Mouse (Mus musculus) adipocyte (in vitro differentiated cells): ENCODE data around the gene Dicer1.
A peak's percentile ranks its signal among the peaks of the same experiment; 100 is the strongest.
"Not testable (repeated sequence)": the region's sequence is repeated elsewhere in the genome, so short reads cannot be mapped to it uniquely, and the experiment has no call there.

Source experiments
- DNase-seq: peaks from one replicate; pipeline ENCODE4 v3.0.0-alpha.2; 2016; ENCODE audit warnings: low spot score

Gene Dicer1

GRCm38 (mm10) chr12:104740841-104741787 lies 10.6 kb downstream of the Dicer1 start:
- no peak for DNase-seq

DNA sequence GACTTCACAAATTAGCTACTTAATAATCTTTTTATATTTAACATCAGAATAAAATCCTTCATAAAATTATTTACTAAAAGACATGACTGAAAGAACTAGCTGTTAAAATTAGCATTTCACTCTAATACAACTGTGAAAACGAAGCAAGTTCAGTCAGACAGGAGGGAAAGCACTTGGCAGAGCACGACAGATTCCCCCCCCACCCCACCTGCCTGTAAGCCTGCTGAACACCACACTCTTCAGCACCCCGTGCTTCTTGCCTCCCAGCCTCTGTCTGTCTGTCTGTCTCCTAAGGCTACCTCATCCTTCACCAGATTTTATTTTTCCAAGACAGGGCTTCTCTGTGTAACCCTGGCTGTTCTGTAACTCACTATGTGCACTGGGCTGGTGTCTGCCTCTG lies 12.8 kb downstream of the Dicer1 start:
- DNase-seq, result no peak

DNA sequence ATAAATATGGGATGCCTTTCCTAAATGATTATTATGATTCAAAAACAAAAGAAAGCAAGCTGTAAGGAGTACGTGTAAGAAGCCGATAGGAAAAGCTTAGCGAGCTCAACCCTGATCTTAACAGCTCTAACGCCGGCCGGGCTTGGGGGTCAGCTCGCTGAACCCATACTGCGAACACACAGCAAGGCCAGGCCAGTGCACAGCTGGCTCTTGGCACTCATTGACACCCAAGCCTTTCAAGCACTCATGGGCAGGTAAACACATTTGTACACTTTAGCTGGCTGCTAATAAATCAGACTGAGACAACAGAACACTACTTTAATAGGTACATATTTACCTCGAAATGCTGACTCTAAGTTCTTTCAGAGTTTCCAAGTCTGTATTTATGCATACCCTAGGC lies 13.3 kb downstream of the Dicer1 start:
- no peak for DNase-seq

GRCm38 (mm10) chr12:104737666-104738065 lies 14.1 kb downstream of the Dicer1 start:
- no peak for DNase-seq

- DNase-seq, result no peak
Measured at GRCm38 (mm10) chr12:104735993-104736395, 15.8 kb downstream of the Dicer1 start.

GRCm38 (mm10) chr12:104733165-104733564 lies 18.6 kb downstream of the Dicer1 start:
- DNase-seq, result no peak

DNA sequence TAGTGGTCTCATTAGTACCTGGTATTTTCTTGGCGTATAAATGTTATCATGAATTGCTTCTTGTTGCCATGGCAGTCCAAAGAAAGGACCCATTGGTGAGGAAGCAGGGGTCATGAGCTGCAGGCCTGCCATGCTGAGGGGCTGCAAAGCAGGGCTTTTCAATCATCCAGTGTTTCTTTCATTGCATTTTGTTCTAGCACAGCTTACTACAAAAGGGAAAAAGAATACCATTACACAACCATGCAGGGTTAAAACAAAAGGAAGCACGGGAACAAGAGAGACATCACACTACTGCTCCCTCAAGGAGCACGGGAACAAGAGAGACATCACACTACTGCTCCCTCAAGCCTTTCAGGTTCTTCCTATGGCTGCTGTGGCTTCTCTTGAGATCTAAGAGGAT lies 20.0 kb downstream of the Dicer1 start:
- DNase-seq, result no peak

- DNase-seq, result not testable (repeated sequence)
Measured at GRCm38 (mm10) chr12:104726436-104726835, 25.3 kb downstream of the Dicer1 start.

DNA sequence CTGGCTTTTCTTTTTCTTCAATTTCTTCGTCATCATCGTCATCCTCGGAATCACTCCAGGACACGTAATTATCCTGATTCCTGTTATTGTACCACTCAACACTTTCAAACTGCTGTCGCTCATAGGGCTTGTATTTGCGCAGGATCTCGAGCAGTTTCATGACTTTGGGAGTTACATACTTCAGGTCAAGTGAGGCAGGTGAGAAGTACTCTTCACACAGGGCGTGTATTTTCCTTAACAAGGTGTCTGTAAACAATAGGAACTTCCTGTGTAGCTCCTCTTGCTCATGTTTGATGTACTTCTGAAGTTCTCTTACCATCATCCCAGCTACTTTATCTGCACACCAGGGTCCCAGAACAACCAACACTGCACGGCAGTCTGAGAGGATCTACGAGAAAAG lies 29.7 kb downstream of the Dicer1 start:
- DNase-seq, result no peak

- DNase-seq, result no peak
Measured at GRCm38 (mm10) chr12:104721011-104721410, 30.7 kb downstream of the Dicer1 start.

GRCm38 (mm10) chr12:104718956-104719355 lies 32.8 kb downstream of the Dicer1 start:
- DNase-seq, result peak; percentile 97

DNA sequence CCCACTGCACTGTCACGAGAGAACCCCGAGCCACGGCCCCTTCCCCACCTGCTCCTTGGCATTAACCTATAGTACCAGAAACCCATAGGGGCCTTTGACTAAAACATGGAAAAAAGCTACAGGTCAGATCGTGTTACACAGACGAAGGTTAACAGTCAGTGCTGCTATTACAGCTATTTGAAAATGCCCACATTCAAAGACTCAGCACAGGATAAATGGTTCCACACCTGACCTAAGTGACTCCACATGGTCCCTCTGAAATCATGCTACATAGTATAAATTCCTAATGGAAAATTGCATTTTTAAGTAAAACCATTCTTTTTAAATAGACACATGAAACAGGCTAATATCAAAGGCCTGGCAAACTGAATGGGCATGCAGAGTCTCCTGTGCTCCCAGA lies 35.3 kb downstream of the Dicer1 start:
- no peak for DNase-seq

GRCm38 (mm10) chr12:104715453-104715852 lies 36.3 kb downstream of the Dicer1 start:
- DNase-seq, result no peak

DNA sequence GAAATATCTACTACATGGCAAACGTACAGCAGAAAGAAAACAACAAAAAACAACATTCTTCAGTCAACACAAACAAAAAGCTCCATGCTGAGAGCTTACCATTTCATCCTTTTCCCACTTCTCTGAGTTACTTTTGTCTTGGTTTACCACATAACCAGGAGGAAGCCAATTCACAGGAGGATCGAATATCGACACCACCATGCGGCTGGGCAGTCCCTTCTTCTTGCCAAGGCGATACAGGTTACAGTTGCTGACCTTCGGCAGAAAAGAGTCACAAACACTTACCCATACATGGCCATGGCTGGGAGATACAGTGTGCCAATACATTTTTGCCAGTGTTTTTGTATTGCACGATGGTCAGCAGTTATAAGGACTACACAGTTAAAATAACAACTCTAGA lies 51.5 kb downstream of the Dicer1 start:
- no peak for DNase-seq

- peak; percentile 33 for DNase-seq
Measured at GRCm38 (mm10) chr12:104699753-104700152, 52.0 kb downstream of the Dicer1 start.

DNA sequence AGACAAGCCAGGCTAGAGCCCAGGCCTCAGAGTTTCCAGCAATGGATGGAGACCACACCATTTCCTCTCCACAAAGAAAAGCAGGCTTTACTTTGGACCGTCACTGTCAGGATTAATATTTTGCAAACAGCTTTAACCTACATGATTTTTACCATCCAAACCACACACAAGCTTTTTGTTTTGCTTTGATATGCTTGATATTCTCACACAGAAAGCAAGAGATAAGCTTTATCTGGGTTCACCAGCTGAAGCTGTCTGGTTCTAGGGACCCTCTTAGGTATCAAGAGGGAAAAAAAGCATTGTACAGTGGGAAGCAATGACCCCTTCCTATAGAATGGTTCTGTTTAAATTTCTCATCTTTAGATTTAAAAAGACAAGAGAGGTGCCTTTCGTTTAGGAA lies 56.2 kb downstream of the Dicer1 start:
- DNase-seq, result no peak

GRCm38 (mm10) chr12:104692864-104693263 lies 58.9 kb downstream of the Dicer1 start:
- DNase-seq, result no peak

DNA sequence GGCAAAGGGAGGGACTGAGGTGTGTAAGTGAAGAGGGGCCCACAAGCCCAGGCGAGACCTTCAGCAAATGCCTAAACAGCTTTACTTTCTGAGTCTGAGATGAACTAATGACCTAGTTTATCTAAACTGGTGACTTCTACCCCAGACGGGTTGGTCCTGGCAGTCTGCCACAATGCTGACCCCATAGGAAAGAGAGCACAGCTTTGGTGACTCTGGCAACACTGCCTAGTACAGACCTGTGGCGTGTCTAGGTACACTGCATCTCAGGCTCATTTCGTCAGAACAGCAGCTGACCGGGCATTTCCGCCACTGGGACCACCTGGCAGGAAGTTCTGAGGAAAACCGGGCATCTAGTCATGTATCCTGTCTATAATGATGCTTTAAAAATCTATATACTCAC lies 61.3 kb downstream of the Dicer1 start:
- DNase-seq, result no peak

- no peak for DNase-seq
Measured at GRCm38 (mm10) chr12:104688870-104689269, 62.9 kb downstream of the Dicer1 start.

- no peak for DNase-seq
Measured at GRCm38 (mm10) chr12:104684411-104684931, 67.3 kb downstream of the Dicer1 start.

DNA sequence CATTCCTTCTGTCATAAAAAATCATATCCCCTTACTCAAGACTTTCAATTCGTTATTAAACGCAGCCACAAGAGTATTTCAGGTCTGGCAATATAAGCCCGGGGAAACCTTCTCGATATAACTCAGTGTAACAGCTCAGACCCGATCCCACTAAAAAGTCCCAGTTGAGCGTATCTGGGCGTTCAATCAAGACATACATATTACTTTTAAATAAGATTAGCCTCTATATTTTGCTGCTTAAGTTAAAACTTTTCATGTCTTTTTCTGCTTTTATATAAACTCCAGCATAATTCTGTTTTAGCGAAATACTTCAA lies 72.0 kb downstream of the Dicer1 start:
- DNase-seq, result no peak

GRCm38 (mm10) chr12:104679121-104679818 lies 72.5 kb downstream of the Dicer1 start:
- DNase-seq, result no peak

GRCm38 (mm10) chr12:104678462-104678861 lies 73.3 kb downstream of the Dicer1 start:
- DNase-seq, result no peak
